ENCODE assay signal across 14 mouse cellular contexts in genomic region chr4:119717443-119717842, GRCm38 (mm10). TPM values are rescaled to one million over a fixed set of nuclear protein-coding genes. Genes with fewer than 3 reads are reported as not detected.
A peak's percentile ranks its signal among the peaks of the same experiment; 100 is the strongest.
DNase-seq lines count a peak whose midpoint lies in the region; ATAC-seq and TF ChIP-seq lines count a peak whose summit lies in the region.
"Had no signal": no experiment of that assay in that cellular context is flagged by ENCODE, and none has a peak within 500 bp of the region (broad histone marks: within the 10 kb centered on the region; RNA-seq: fewer than 3 reads in every experiment).

No protein-coding gene starts in this region.

- no peak overlapping the region for H3K4me2 ChIP-seq in heart, embryonic 12.5 days
- no peak overlapping the region for H3K4me2 ChIP-seq in stomach, postnatal 0 days (replicated peaks; ENCODE audit: low read depth)

- peaks cover 2% of the 10 kb centered on the region for H3K4me1 ChIP-seq in heart, adult 2 months (ENCODE audit: control insufficient read depth, insufficient read depth, low read length)
- H3K4me1 ChIP-seq in heart, embryonic 12.5 days (replicated peaks): peaks cover 17% of the 10 kb centered on the region
- no peaks in the 10 kb centered on the region for H3K4me1 ChIP-seq in stomach, postnatal 0 days (replicated peaks; ENCODE audit: control insufficient read depth, insufficient read depth)
- no peaks in the 10 kb centered on the region for H3K4me1 ChIP-seq in embryonic facial prominence, embryonic 10.5 days

- ATAC-seq in heart, embryonic 12.5 days (ENCODE audit: insufficient number of reproducible peaks, low FRiP score): no peak
- ATAC-seq in stomach, postnatal 0 days (ENCODE audit: low FRiP score, low TSS enrichment): no peak

- TF ChIP-seq EP300 in heart, adult 2 months (IDR thresholded peaks at IDR 0.05; ENCODE audit: insufficient read depth, low read depth, low read length): no peak
- no peak for TF ChIP-seq EP300 in stomach, postnatal 0 days (optimal IDR thresholded peaks at IDR 0.05)

- no peaks in the 10 kb centered on the region for H3K36me3 ChIP-seq in heart, adult 2 months (ENCODE audit: control insufficient read depth, insufficient read depth, low read length)
- H3K36me3 ChIP-seq in heart, embryonic 12.5 days: no peaks in the 10 kb centered on the region
- no peaks in the 10 kb centered on the region for H3K36me3 ChIP-seq in stomach, postnatal 0 days (ENCODE audit: control insufficient read depth, insufficient read depth, low read length)
- H3K36me3 ChIP-seq in embryonic facial prominence, embryonic 10.5 days (replicated peaks): no peaks in the 10 kb centered on the region

- 84% methylated on average over 11 of the region's 11 CpGs for WGBS in heart, adult 2 months
- WGBS in heart, embryonic 12.5 days: 90% methylated on average over 11 of the region's 11 CpGs
- WGBS in stomach, postnatal 0 days: 85% methylated on average over 11 of the region's 11 CpGs
- 85% methylated on average over 11 of the region's 11 CpGs for WGBS in embryonic facial prominence, embryonic 10.5 days

- H3K4me3 ChIP-seq in heart, adult 2 months: no peak overlapping the region
- H3K4me3 ChIP-seq in heart, embryonic 12.5 days: no peak overlapping the region
- H3K4me3 ChIP-seq in layer of hippocampus, adult 2 months: no peak overlapping the region
- H3K4me3 ChIP-seq in stomach, postnatal 0 days (ENCODE audit: low read depth, low read length): no peak overlapping the region
- no peak overlapping the region for H3K4me3 ChIP-seq in embryonic facial prominence, embryonic 10.5 days

- no peaks in the 10 kb centered on the region for H3K27me3 ChIP-seq in heart, adult 2 months (ENCODE audit: control insufficient read depth, insufficient read depth, low read length)
- H3K27me3 ChIP-seq in heart, embryonic 12.5 days (replicated peaks): no peaks in the 10 kb centered on the region; the same call in 1 of the 2 replicates
- no peaks in the 10 kb centered on the region for H3K27me3 ChIP-seq in stomach, postnatal 0 days (ENCODE audit: control insufficient read depth, insufficient read depth, low read length)
- no peaks in the 10 kb centered on the region for H3K27me3 ChIP-seq in embryonic facial prominence, embryonic 10.5 days (replicated peaks; ENCODE audit: low read depth, poor library complexity, severe bottlenecking)

- no peaks in the 10 kb centered on the region for H3K79me2 ChIP-seq in heart, adult 2 months (replicated peaks; ENCODE audit: control insufficient read depth, insufficient read depth, low read length)

- intact Hi-C loops in heart, adult 2 months (cut with DNase I): no loop called here

- TF ChIP-seq POLR2A in heart, adult 2 months (IDR thresholded peaks at IDR 0.05; ENCODE audit: insufficient read depth, low read depth, low read length): no peak
- no peak for TF ChIP-seq POLR2A in brain, embryonic 14.5 days (IDR thresholded peaks at IDR 0.05; ENCODE audit: borderline replicate concordance, extremely low read depth, insufficient read depth, insufficient read length, poor library complexity, severe bottlenecking)

- TF ChIP-seq CTCF in heart, adult 2 months (IDR thresholded peaks at IDR 0.05): no peak
- no peak for TF ChIP-seq CTCF in brain, embryonic 14.5 days (IDR thresholded peaks at IDR 0.05; ENCODE audit: borderline replicate concordance, extremely low read depth, insufficient read depth, insufficient read length)
- no peak; the same call in 1 of the 2 replicates for TF ChIP-seq CTCF in layer of hippocampus, adult 2 months (conservative IDR thresholded peaks at IDR 0.05)
- TF ChIP-seq CTCF in stomach, postnatal 0 days (IDR thresholded peaks at IDR 0.05; ENCODE audit: low read depth): no peak

- peak; percentile 51 to 70 for DNase-seq in heart, adult 2 months
- DNase-seq in brain, embryonic 14.5 days (ENCODE audit: low read depth): peak; percentile 15
- DNase-seq in frontal cortex, postnatal 36 days (ENCODE audit: low spot score in 2 of 2): peak; percentile 11 to 54
- DNase-seq in layer of hippocampus, adult 2 months (ENCODE audit: low spot score in 2 of 2): peak; percentile 30 to 67
- DNase-seq in yolk sac, embryonic 10.5 days (ENCODE audit: low spot score): no peak
- DNase-seq in stomach, postnatal 0 days (ENCODE audit: low spot score): no peak
- DNase-seq in embryonic facial prominence, embryonic 10.5 days (ENCODE audit: low spot score): no peak
- DNase-seq: cerebellum, adult 9-10 months; kidney, adult 2 months; thymus, postnatal 25 days had no signal

- H3K9me3 ChIP-seq in heart, embryonic 12.5 days (replicated peaks): no peaks in the 10 kb centered on the region
- H3K9me3 ChIP-seq in stomach, postnatal 0 days (ENCODE audit: control insufficient read depth, low read length): no peaks in the 10 kb centered on the region
- no peaks in the 10 kb centered on the region for H3K9me3 ChIP-seq in embryonic facial prominence, embryonic 10.5 days

- H3K9ac ChIP-seq in heart, adult 2 months (ENCODE audit: low read depth, low read length): no peak overlapping the region
- H3K9ac ChIP-seq in heart, embryonic 12.5 days: no peak overlapping the region
- H3K9ac ChIP-seq in stomach, postnatal 0 days (ENCODE audit: low read length): no peak overlapping the region

- H3K27ac ChIP-seq in heart, adult 2 months: no peak overlapping the region
- no peak overlapping the region for H3K27ac ChIP-seq in heart, embryonic 12.5 days (ENCODE audit: poor library complexity, severe bottlenecking)
- peak overlapping the region; percentile 67 for H3K27ac ChIP-seq in layer of hippocampus, adult 2 months
- no peak overlapping the region for H3K27ac ChIP-seq in stomach, postnatal 0 days (replicated peaks)
- H3K27ac ChIP-seq in embryonic facial prominence, embryonic 10.5 days (replicated peaks): no peak overlapping the region

RNA-seq across cellular contexts. Expression of gene Hivep3, which starts 16.1 kb away (rescaled TPM):
- total RNA-seq in heart, adult 2 months (2021): 1 to 10 TPM; 5.1 to 8.2 TPM
- polyA plus RNA-seq in heart, adult 2 months (2012; rRNA removed): 6.0 and 9.3 TPM in 2 replicates
- 5.8 and 6.1 TPM in 2 replicates for polyA plus RNA-seq in heart, embryonic 12.5 days (2016; fragmentation: Nextera tagmentation; extraction: Ambion mirVana)
- 14.1 and 14.8 TPM in 2 replicates for polyA plus RNA-seq in brain, embryonic 14.5 days (2012; rRNA removed)
- 10 to 100 TPM; 46.5 to 54.8 TPM for total RNA-seq in layer of hippocampus, adult 2 months (2021)
- 6.0 and 7.1 TPM in 2 replicates for polyA plus RNA-seq in stomach, postnatal 0 days (2015; fragmentation: Nextera tagmentation; extraction: Ambion mirVana)
- 0.67 and 1.5 TPM in 2 replicates for polyA plus RNA-seq in embryonic facial prominence, embryonic 10.5 days (2016; fragmentation: Nextera tagmentation; extraction: Ambion mirVana)

RNA-seq across cellular contexts. Expression of gene Guca2b, which starts 58.7 kb away (rescaled TPM):
- total RNA-seq in heart, adult 2 months (2021): under 1 TPM; 0.44 to 0.68 TPM
- 0.35 TPM in 1 of 2 replicates, not detected in the other for polyA plus RNA-seq in heart, adult 2 months (2012; rRNA removed)
- not detected in 2 replicates for polyA plus RNA-seq in heart, embryonic 12.5 days (2016; fragmentation: Nextera tagmentation; extraction: Ambion mirVana)
- polyA plus RNA-seq in brain, embryonic 14.5 days (2012; rRNA removed): 2.5 TPM in 1 of 2 replicates, not detected in the other
- not detected for total RNA-seq in layer of hippocampus, adult 2 months (2021)
- polyA plus RNA-seq in stomach, postnatal 0 days (2015; fragmentation: Nextera tagmentation; extraction: Ambion mirVana): 1.1 and 1.2 TPM in 2 replicates
- polyA plus RNA-seq in embryonic facial prominence, embryonic 10.5 days (2016; fragmentation: Nextera tagmentation; extraction: Ambion mirVana): not detected in 2 replicates
- total RNA-seq: left cerebral cortex, postnatal 36 days had no signal
- polyA plus RNA-seq: heart, embryonic 14.5 days; lung, embryonic 16.5 days had no signal

Comparison
In these comparisons a context has a peak if more than half of its experiments do, and no peak if none do; other contexts are left out.
1. DNase-seq: peak in heart, adult 2 months (2 of 2), brain, embryonic 14.5 days (single experiment), frontal cortex, postnatal 36 days (2 of 2) and layer of hippocampus, adult 2 months (2 of 2); none in yolk sac, embryonic 10.5 days (single experiment), stomach, postnatal 0 days (single experiment) and embryonic facial prominence, embryonic 10.5 days (single experiment).